Mouse (Mus musculus) forebrain, embryonic 15.5 days (tissue): ENCODE data around the gene Prl5a1. TPM values are rescaled to one million over a fixed set of nuclear protein-coding genes. Genes with fewer than 3 reads are reported as not detected.

Experiments
- ATAC-seq: fragments of 200-750 bp; cut with Nextera tagmentation; replicated peaks from 2 replicates; pipeline ENCODE4 v1.8.0; 2017; ENCODE audit warnings: mild to moderate bottlenecking, moderate TSS enrichment, moderate library complexity
- H3K27ac ChIP-seq: fragments of 300-500 bp; sonication (generic); replicated peaks from 2 replicates; pipeline ENCODE4 v1.5.1; 2015; ENCODE audit warnings: mild to moderate bottlenecking, inconsistent platforms
- H3K27me3 ChIP-seq: fragments of 300-500 bp; sonication (generic); 2 replicates; pipeline ENCODE4 v1.6.1; 2015; ENCODE audit warnings: inconsistent platforms
- H3K36me3 ChIP-seq: fragments of 300-500 bp; sonication (generic); 2 replicates; pipeline ENCODE4 v1.6.1; 2015; ENCODE audit warnings: mild to moderate bottlenecking, inconsistent platforms
- H3K4me1 ChIP-seq: fragments of 300-500 bp; sonication (generic); 2 replicates; pipeline ENCODE4 v1.6.1; 2015; ENCODE audit warnings: inconsistent platforms
- H3K4me2 ChIP-seq: fragments of 300-500 bp; sonication (generic); replicated peaks from 2 replicates; pipeline ENCODE4 v1.6.1; 2015; ENCODE audit warnings: mild to moderate bottlenecking, inconsistent platforms
- H3K4me3 ChIP-seq: fragments of 300-500 bp; sonication (generic); 2 replicates; pipeline ENCODE4 v1.5.1; 2015; ENCODE audit warnings: mild to moderate bottlenecking, inconsistent platforms
- H3K9ac ChIP-seq: fragments of 300-500 bp; sonication (generic); replicated peaks from 2 replicates; pipeline ENCODE4 v1.6.1; 2015; ENCODE audit warnings: mild to moderate bottlenecking, inconsistent platforms
- H3K9me3 ChIP-seq: fragments of 300-500 bp; sonication (generic); 2 replicates; pipeline ENCODE4 v1.6.1; 2016; ENCODE audit warnings: inconsistent platforms
- WGBS: fragments of 180-500 bp; shearing (Covaris S2); methylation state at CpG from one replicate; pipeline ENCODE4 v1.1.7; 2015; ENCODE audit warnings: mixed read lengths; 5-methylcytosine and 5-hydroxymethylcytosine counted together
- polyA plus RNA-seq: library from polyadenylated mRNA; unstranded; fragments of >200 nt; fragmentation: Nextera tagmentation; extraction: Ambion mirVana; gene quantifications from 2 replicates; pipeline ENCODE4 v1.2.1, GENCODE M21; 2015

The Prl5a1 gene
- polyA plus RNA-seq, result not detected in 2 replicates

- 93% methylated on average over 6 of the region's 6 CpGs for WGBS
- no peaks in the 10 kb centered on the region for H3K9me3 ChIP-seq
Measured at GRCm38 (mm10) chr13:28142184-28142583, at the start of gene Prl5a1. TSS of gene Prl5a1 (plus strand) at chr13:28142484.

GRCm38 (mm10) chr13:28096161-28096560 is 46.1 kb upstream of the Prl5a1 start:
- Histone ChIP-seq H3K4me1 (no peaks in the 10 kb centered on the region), H3K36me3 (no peaks in the 10 kb centered on the region), H3K4me3 (no peak overlapping the region), H3K9me3 (no peaks in the 10 kb centered on the region), H3K27ac (no peak overlapping the region), H3K4me2 (no peak overlapping the region), H3K9ac (no peak overlapping the region), H3K27me3 (no peaks in the 10 kb centered on the region)
- ATAC-seq, result no peak

More at GRCm38 (mm10) chr13:28142184-28142583, at the start of gene Prl5a1:
- Histone ChIP-seq H3K36me3 (no peaks in the 10 kb centered on the region), H3K4me2 (no peak within 1 kb of the TSS), H3K27ac (no peak within 1 kb of the TSS), H3K9ac (no peak within 1 kb of the TSS), H3K27me3 (no peaks in the 10 kb centered on the region), H3K4me3 (no peak within 1 kb of the TSS), H3K4me1 (no peaks in the 10 kb centered on the region)
- no peak for ATAC-seq

DNA sequence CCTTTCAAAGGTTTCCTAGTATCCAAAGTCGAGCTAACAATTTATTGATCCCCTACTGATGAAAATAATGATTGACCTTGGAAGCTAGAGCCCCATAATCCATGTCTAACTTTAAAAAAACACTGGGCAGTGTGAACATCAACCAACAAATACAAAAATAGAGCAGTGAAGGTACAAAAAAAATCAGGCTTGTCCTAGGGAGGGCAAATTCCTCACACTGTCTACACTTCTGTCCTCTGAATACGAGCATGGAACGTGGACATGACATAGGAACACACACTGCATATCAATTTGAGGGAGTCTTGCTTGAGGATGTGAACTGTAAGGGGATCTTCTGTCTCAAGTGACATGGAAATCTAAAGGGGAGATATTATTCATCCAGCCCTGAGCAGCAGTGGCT is 33.7 kb upstream of the Prl5a1 start:
- WGBS, result 84% methylated on average over 3 of the region's 3 CpGs
- Histone ChIP-seq H3K27ac (no peak overlapping the region), H3K4me2 (no peak overlapping the region), H3K4me3 (no peak overlapping the region), H3K4me1 (no peaks in the 10 kb centered on the region), H3K9me3 (no peaks in the 10 kb centered on the region), H3K36me3 (no peaks in the 10 kb centered on the region), H3K27me3 (no peaks in the 10 kb centered on the region), H3K9ac (no peak overlapping the region)
- no peak for ATAC-seq

DNA sequence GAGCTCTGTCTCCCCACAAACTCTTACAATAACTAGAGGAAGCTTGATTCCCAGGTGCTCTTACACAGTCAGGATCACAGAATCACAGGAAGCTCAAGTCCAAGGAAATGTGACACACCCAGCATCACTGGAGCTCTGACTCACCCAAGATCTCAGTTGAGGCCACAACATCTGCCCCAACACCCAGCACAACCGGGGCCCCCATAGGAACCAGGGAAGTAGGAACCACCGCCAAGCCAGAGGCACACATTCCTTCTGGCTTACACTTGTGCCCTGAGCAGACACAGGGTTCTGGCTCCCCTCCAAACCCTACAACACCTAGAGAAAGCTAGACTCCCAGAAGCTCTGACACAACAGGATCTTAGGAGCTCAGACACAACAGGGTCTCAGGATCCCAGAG is 9.5 kb upstream of the Prl5a1 start:
- no peaks in the 10 kb centered on the region for H3K9me3 ChIP-seq
- no peak for ATAC-seq
- H3K4me2 ChIP-seq, result no peak overlapping the region
- no peaks in the 10 kb centered on the region for H3K36me3 ChIP-seq
- H3K4me1 ChIP-seq, result no peaks in the 10 kb centered on the region
- no peak overlapping the region for H3K4me3 ChIP-seq
- H3K27ac ChIP-seq, result no peak overlapping the region
- no peak overlapping the region for H3K9ac ChIP-seq
- WGBS, result 87% methylated on average over 2 of the region's 2 CpGs
- H3K27me3 ChIP-seq, result no peaks in the 10 kb centered on the region

- ATAC-seq, result no peak
- Histone ChIP-seq H3K27ac (no peak overlapping the region), H3K9ac (no peak overlapping the region)
Measured at GRCm38 (mm10) chr13:28135790-28136189, 6.5 kb upstream of the Prl5a1 start.

More at GRCm38 (mm10) chr13:28135790-28136189, 6.5 kb upstream of the Prl5a1 start:
- Histone ChIP-seq H3K4me2 (no peak overlapping the region), H3K4me1 (no peaks in the 10 kb centered on the region), H3K4me3 (no peak overlapping the region), H3K27me3 (no peaks in the 10 kb centered on the region), H3K9me3 (no peaks in the 10 kb centered on the region), H3K36me3 (no peaks in the 10 kb centered on the region)

Other genes with a start within 250 kb of the Prl5a1 start
- not detected in 2 replicates for gene Prl4a1, start 126.3 kb upstream of the Prl5a1 start, polyA plus RNA-seq
- gene Gm11361, start 115.0 kb downstream of the Prl5a1 start, polyA plus RNA-seq, result 2.1 and 2.4 TPM in 2 replicates